Mouse (Mus musculus): ENCODE results near the gene Topors.

The Topors gene

DNA sequence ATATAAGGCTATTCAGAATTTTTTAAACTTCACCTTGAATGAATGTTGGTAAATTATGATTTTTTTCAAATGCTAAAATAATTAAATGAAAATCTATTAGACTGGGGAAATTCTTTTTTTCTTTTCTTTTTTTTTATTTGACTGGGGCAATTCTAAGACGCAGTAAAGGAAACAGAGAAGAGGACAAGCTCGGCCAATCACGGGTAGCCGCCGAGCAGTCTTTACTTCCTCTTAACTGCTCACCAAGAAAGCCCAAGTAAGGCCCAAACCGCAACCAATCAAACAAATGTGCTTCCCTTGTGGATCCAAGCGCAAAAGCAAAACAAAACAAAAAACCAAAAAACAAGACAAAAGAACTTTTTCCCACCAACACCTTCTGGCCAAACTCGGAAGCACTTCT is 25.6 kb downstream of the Topors start:
- peak; percentile 40 for DNase-seq

- DNase-seq = no peak
These were observed 26.6 kb downstream of the Topors start for GRCm38 (mm10) chr4:40243006-40243405.

DNA sequence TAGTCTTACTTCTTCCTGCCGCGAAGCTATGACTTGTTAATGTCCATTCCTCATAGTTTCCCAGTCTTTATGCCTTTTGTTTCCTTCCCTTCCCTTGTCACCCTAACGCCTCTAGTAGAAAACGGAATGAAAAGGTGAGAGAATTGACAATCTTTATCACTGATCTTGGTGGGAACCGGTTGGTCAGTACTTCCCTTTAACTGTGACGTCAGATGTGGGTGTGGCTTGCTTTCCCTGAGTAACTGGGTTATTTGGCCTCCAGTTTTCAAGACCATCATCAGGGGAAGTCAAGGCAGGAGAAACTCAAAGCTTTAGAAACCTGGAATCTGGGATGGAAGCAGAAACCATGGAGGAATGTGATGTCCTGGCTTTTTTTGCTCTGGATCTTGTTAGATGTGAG is 27.7 kb downstream of the Topors start:
- DNase-seq = peak; percentile 52

DNA sequence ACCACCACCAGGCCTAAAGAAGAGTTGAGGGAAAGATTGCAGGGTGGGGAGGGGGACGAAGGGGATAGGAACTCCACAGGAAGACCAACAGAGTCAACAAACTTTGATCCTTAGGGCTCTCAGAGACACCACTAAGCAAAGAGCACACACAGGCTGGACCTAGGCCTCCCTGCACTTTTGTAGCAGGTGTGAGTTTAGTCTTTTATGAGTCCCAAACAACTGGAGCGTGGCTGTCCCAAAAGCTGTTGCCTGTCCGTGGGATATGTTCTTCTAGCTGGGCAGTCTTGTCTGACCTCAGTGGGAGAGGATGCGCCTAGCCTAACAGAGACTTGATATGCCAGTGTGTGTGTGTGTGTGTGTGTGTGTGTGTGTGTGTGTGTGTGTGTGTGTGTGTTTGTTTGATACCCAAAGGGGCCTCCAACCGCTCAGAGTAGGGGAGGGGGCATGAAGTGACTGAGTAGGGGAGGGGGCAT is 29.3 kb downstream of the Topors start:
- DNase-seq = no peak

DNA sequence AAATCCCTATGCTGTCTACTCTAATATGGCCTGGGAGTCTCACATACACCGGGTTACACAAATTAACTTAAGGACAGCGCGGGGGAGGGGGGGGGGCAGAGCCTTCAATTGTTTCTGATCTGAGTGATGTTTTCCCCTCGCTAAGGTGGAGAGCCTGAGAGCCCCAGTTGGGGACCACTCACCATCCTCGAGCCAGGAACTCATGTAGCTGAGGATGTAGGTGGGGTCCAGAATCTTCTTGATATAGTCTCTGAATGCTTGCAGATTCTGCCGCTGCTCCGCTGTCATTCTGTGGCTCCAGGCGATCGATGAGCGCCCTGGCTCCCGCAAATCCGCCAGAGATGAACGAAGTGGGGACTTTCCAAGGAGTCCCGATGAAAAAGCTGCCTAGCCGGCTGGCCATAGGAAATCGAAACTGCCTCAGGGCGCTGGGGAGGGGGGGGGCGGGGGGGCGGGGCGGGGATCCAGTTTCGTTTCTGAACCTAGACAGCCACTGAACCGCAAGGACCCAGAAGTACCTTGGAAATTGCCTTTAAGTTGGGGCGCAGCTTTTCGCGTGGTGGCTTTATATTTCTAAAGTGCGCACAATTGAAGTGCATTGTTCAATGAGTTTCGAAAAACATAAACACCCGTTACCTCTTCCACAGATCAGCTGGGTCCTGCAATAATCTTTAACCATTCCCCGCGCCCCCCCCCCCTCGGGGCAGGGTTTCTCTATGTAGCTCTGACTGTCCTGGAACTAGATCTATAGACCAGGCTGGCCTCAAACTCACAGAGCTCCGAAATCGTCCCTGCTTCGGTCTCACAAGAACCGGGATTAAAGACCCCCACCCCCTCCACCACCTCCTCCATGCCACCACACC is 30.0 kb downstream of the Topors start, which contains the start of gene Ddx58:
Gene Ddx58 (minus strand): TSS at position 420 of the 863 bp plus-strand sequence.
- peak; percentile 46 for DNase-seq

DNA sequence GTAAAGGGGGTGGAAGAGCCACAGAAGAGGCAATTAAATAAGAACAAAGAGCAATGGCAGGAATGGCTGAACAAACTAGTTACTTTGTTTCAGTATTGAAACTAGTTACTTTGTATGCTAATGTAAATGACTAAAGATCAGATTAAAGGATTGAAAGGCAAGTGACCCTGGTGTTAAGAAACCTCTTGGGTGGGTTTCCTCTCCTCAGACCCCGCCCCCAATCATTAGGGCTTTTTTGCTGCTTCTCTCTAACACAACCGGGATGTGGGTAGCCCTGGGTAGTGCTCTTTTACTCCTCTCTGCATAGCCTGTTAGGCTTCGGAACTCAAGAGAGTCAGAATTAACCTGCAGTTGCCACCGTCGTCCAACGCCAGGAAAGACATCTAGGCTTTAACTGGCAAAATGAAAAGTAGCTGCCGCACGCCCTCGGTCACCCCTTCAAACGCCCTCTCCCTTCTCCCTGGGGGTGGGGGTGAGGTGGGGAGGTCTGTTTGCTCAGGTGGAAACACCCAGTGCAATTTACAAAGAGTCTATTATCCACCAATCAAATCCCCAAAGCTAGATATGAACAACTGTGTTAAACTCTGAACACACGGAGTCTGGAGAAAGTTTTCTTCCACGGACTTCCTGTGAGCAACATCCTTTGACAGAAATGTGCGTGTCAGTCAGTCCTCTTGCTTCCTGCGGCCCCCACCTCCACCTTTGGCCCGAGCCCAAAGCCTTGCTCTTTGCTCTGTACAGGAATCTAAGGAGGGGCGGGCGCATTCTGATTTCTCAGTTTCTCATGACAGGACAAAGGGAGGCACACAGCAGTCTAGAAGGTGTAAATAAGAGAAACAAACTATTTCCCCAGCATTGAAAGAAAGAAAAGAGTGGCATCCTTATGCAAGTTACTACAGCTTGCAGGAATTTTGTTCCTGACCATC is 30.9 kb downstream of the Topors start:
- DNase-seq = peak; percentile 87

GRCm38 (mm10) chr4:40236829-40237228 is 32.8 kb downstream of the Topors start:
- no peak for DNase-seq

GRCm38 (mm10) chr4:40234256-40234655 is 35.4 kb downstream of the Topors start:
- DNase-seq = no peak

DNA sequence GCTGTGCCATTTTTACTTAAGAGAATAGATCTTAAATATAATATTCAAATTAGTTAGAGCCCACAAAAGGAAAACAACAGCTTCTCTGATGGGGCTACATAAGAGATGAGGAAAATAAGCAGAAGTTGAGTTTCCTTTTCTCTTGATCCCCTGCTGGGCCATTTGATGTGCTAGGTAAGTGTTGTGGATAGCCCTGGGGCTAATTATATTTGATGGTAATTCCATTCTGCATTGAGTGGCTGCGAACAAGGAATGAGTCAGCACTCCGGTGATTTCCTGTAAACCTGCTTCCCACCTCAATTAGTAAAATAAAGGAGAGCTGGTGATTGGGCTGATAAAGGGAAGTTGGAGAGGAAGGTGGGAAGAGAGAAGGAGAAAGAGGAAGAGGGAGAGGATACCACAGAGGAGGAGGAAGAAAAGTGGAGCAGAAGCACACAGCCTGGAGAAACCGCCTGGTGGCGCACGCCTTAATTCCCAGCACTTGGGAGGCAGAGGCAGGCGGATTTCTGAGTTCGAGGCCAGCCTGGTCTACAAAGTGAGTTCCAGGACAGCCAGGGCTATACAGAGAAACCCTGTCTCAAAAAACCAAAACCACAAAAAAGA is 36.5 kb downstream of the Topors start:
- no peak for DNase-seq

GRCm38 (mm10) chr4:40229723-40230122 is 39.9 kb downstream of the Topors start:
- no peak for DNase-seq

DNA sequence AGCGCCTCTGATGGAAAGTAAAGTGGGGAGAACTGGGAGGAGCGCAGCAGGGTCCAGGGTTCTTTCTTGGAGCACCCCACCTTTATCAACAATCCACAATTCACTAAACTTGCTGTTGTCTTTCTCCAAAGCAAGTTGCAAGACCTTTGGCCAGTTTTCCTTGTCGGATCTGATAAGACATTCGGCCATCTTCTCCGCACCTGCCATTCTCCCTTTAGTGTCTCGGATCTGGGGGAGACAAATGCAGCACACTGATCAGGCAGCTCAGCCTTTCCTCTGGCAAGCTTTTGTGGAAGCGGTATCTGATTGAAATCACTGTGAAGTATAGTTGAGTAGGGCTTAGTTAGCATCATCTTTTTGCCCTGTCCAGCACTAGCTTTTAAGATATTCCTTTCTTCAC is 41.8 kb downstream of the Topors start:
- DNase-seq = no peak

GRCm38 (mm10) chr4:40227131-40227530 is 42.5 kb downstream of the Topors start:
- no peak for DNase-seq

DNA sequence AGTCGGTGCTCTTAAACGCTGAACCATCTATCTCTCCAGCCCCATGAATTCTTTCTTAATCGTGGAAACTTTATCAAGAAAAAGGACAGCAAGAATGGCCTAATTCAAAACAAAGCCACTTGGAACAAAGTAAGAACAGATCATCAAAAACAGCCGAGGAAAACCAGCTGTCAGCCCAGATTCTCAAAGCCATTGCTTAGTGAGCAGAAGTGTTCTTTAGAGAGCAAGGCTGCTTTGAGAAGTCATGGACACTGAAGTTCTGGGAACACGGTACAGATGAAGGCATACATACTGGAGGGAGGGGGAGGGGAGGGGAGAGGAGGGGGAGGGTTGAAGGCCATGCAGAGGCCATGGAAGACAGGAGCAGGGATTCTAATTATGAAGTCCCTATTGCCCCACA is 43.6 kb downstream of the Topors start:
- DNase-seq = no peak

DNA sequence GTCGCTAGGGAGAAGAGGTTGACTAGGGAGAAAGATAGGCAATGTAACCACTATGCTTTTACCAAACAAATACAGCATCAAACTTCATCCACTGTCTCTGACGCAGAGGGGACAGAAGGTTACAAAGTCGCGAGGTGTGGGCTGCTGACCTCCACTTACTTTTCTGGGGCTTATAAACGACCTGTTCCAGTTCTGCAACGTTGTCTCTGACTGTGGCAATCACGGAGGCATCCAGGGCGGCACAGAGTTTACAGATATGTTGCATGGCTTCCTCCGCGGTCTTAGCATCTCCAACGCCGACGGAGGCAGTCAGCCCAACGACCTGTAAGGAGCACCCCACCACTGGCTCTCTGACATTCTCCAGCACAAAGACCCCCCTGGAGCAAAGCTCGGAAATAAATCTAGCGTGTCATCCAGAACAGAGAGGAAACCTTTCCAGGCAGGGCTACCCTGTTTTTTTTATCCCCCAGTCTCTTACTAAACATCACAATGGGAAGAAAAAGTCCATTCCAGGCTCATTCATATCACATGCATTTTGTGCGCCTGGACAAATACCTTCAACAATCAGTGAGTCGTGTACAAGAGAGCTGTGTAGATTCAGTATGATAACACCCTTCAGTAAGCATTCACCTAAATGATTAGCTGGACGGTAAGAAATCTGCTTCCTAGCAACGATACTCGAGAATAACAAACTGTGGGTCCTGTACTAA is 47.6 kb downstream of the Topors start:
- no peak for DNase-seq

DNA sequence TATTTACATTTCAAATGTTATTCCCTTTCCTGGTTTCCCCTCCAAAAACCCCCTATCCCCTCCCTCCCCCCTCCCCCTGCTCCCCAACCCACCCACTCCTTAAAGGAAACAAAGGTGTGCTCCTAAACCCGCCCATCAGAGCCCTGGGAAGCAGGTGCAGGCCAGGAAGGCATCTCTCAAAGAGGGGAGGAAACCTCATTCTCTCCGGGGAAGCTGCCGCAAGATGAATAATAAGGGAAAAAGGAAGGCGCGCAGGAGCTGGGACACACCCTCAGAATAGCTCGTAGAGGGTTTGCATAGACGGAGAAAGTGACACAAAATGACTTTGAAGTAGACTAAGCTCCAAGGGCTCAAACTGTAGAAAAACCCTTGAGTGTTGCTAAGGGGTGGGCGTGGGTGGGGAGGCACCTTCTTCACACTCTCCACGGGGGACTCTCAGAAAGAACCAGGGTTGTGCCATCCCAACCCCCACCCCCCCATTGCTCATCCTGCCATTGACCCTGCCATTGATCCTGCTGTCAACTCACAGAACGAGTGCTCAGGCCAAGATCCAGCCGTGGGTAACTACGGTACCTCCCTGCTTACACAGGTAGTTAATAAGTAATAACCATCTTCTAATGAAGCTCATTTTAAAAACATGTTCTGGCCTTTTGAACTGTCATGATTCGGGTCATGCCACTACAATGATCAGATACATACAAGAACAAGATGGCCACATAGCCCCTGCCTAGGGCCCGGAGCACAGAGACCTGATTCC is 48.5 kb downstream of the Topors start:
- DNase-seq = no peak

GRCm38 (mm10) chr4:40220437-40220836 is 49.2 kb downstream of the Topors start:
- no peak for DNase-seq

GRCm38 (mm10) chr4:40218382-40218781 is 51.3 kb downstream of the Topors start:
- DNase-seq = peak; percentile 57

GRCm38 (mm10) chr4:40217910-40218309 is 51.7 kb downstream of the Topors start:
- DNase-seq = no peak

- DNase-seq = no peak
These were observed 57.5 kb downstream of the Topors start for GRCm38 (mm10) chr4:40212177-40212576.
